Mouse (Mus musculus): Measurements from ENCODE around the gene Wars2. TPM values are rescaled to one million over a fixed set of nuclear protein-coding genes. Genes with fewer than 3 reads are reported as not detected.

Wars2 gene
- 8.6 and 10.9 TPM in 2 replicates for polyA plus RNA-seq (2014; fragmentation: Nextera tagmentation; extraction: Ambion mirVana)

GRCm38 (mm10) chr3:99140940-99141854 is at the start of gene Wars2:
Gene Wars2 (plus strand): TSS chr3:99141068.
- Histone ChIP-seq H3K4me1 (replicated peaks; ENCODE audit: control insufficient read depth, insufficient read depth, low read length) (no peaks in the 10 kb centered on the region), H3K36me3 (ENCODE audit: control insufficient read depth, insufficient read depth, low read length) (no peaks in the 10 kb centered on the region), H3K9me3 (ENCODE audit: control insufficient read depth, low read length) (no peaks in the 10 kb centered on the region), H3K27me3 (replicated peaks; ENCODE audit: control insufficient read depth, insufficient read depth, low read length) (no peaks in the 10 kb centered on the region), H3K4me3 (ENCODE audit: low read depth, low read length) (peak within 1 kb of the TSS; percentile 60), H3K9ac (ENCODE audit: low read length) (peak within 1 kb of the TSS; percentile 52), H3K27ac (ENCODE audit: low read depth) (peak within 1 kb of the TSS; percentile 89), H3K4me2 (ENCODE audit: low read length) (peak within 1 kb of the TSS; percentile 83)
- DNase-seq (ENCODE audit: low spot score) (peak; percentile 93), ATAC-seq (replicated peaks; ENCODE audit: low FRiP score, low TSS enrichment, low read depth) (peak; percentile 100)
- WGBS = under 1% methylated on average over 57 of the region's 57 CpGs

GRCm38 (mm10) chr3:99096816-99097215 is 44.1 kb upstream of the Wars2 start:
- H3K36me3 ChIP-seq (ENCODE audit: control insufficient read depth, insufficient read depth, low read length) = no peaks in the 10 kb centered on the region
- no peak for DNase-seq (ENCODE audit: low spot score)
- no peak overlapping the region for H3K4me2 ChIP-seq (ENCODE audit: low read length)
- no peaks in the 10 kb centered on the region for H3K9me3 ChIP-seq (ENCODE audit: control insufficient read depth, low read length)
- ATAC-seq (replicated peaks; ENCODE audit: low FRiP score, low TSS enrichment, low read depth) = no peak
- no peak overlapping the region for H3K27ac ChIP-seq (ENCODE audit: low read depth)
- no peak overlapping the region for H3K9ac ChIP-seq (ENCODE audit: low read length)
- no peaks in the 10 kb centered on the region for H3K4me1 ChIP-seq (replicated peaks; ENCODE audit: control insufficient read depth, insufficient read depth, low read length)
- WGBS = 70% methylated on average over 3 of the region's 3 CpGs
- H3K27me3 ChIP-seq (replicated peaks; ENCODE audit: control insufficient read depth, insufficient read depth, low read length) = no peaks in the 10 kb centered on the region
- no peak overlapping the region for H3K4me3 ChIP-seq (ENCODE audit: low read depth, low read length)

GRCm38 (mm10) chr3:99110353-99111213 is 30.3 kb upstream of the Wars2 start:
- ATAC-seq (replicated peaks; ENCODE audit: low FRiP score, low TSS enrichment, low read depth) = no peak
- H3K27ac ChIP-seq (ENCODE audit: low read depth) = no peak overlapping the region

GRCm38 (mm10) chr3:99111214-99111608 is 29.7 kb upstream of the Wars2 start:
- no peaks in the 10 kb centered on the region for H3K27me3 ChIP-seq (replicated peaks; ENCODE audit: control insufficient read depth, insufficient read depth, low read length)
- no peaks in the 10 kb centered on the region for H3K36me3 ChIP-seq (ENCODE audit: control insufficient read depth, insufficient read depth, low read length)
- 88% methylated on average over 5 of the region's 5 CpGs for WGBS
- H3K27ac ChIP-seq (ENCODE audit: low read depth) = no peak overlapping the region
- H3K4me3 ChIP-seq (ENCODE audit: low read depth, low read length) = no peak overlapping the region
- ATAC-seq (replicated peaks; ENCODE audit: low FRiP score, low TSS enrichment, low read depth) = no peak
- no peaks in the 10 kb centered on the region for H3K4me1 ChIP-seq (replicated peaks; ENCODE audit: control insufficient read depth, insufficient read depth, low read length)
- no peak overlapping the region for H3K9ac ChIP-seq (ENCODE audit: low read length)
- H3K9me3 ChIP-seq (ENCODE audit: control insufficient read depth, low read length) = no peaks in the 10 kb centered on the region
- H3K4me2 ChIP-seq (ENCODE audit: low read length) = no peak overlapping the region
- DNase-seq (ENCODE audit: low spot score) = no peak

More at GRCm38 (mm10) chr3:99110353-99111213, 30.3 kb upstream of the Wars2 start:
- no peaks in the 10 kb centered on the region for H3K9me3 ChIP-seq (ENCODE audit: control insufficient read depth, low read length)
- no peaks in the 10 kb centered on the region for H3K36me3 ChIP-seq (ENCODE audit: control insufficient read depth, insufficient read depth, low read length)
- H3K9ac ChIP-seq (ENCODE audit: low read length) = no peak overlapping the region
- no peak for DNase-seq (ENCODE audit: low spot score)
- no peaks in the 10 kb centered on the region for H3K4me1 ChIP-seq (replicated peaks; ENCODE audit: control insufficient read depth, insufficient read depth, low read length)
- whole genome bisulfite sequencing = 72% methylated on average over 9 of the region's 9 CpGs
- no peak overlapping the region for H3K4me3 ChIP-seq (ENCODE audit: low read depth, low read length)
- H3K4me2 ChIP-seq (ENCODE audit: low read length) = no peak overlapping the region
- no peaks in the 10 kb centered on the region for H3K27me3 ChIP-seq (replicated peaks; ENCODE audit: control insufficient read depth, insufficient read depth, low read length)

- Histone ChIP-seq H3K9me3 (ENCODE audit: control insufficient read depth, low read length) (no peaks in the 10 kb centered on the region), H3K4me1 (replicated peaks; ENCODE audit: control insufficient read depth, insufficient read depth, low read length) (no peaks in the 10 kb centered on the region), H3K4me3 (ENCODE audit: low read depth, low read length) (no peak overlapping the region), H3K4me2 (ENCODE audit: low read length) (no peak overlapping the region), H3K9ac (ENCODE audit: low read length) (no peak overlapping the region), H3K36me3 (ENCODE audit: control insufficient read depth, insufficient read depth, low read length) (no peaks in the 10 kb centered on the region), H3K27me3 (replicated peaks; ENCODE audit: control insufficient read depth, insufficient read depth, low read length) (no peaks in the 10 kb centered on the region), H3K27ac (ENCODE audit: low read depth) (no peak overlapping the region)
- ATAC-seq (replicated peaks; ENCODE audit: low FRiP score, low TSS enrichment, low read depth) (no peak), DNase-seq (ENCODE audit: low spot score) (no peak)
- WGBS = 86% methylated on average over 7 of the region's 7 CpGs
Observed at GRCm38 (mm10) chr3:99113266-99113837, 27.5 kb upstream of the Wars2 start.

GRCm38 (mm10) chr3:99120942-99121341 is 19.9 kb upstream of the Wars2 start:
- Histone ChIP-seq H3K9ac (ENCODE audit: low read length) (no peak overlapping the region), H3K36me3 (ENCODE audit: control insufficient read depth, insufficient read depth, low read length) (no peaks in the 10 kb centered on the region), H3K4me1 (replicated peaks; ENCODE audit: control insufficient read depth, insufficient read depth, low read length) (no peaks in the 10 kb centered on the region), H3K4me2 (ENCODE audit: low read length) (no peak overlapping the region), H3K27ac (ENCODE audit: low read depth) (no peak overlapping the region), H3K27me3 (replicated peaks; ENCODE audit: control insufficient read depth, insufficient read depth, low read length) (no peaks in the 10 kb centered on the region), H3K9me3 (ENCODE audit: control insufficient read depth, low read length) (no peaks in the 10 kb centered on the region), H3K4me3 (ENCODE audit: low read depth, low read length) (no peak overlapping the region)
- 62% methylated on average over 2 of the region's 2 CpGs for WGBS
- no peak for DNase-seq (ENCODE audit: low spot score)
- no peak for ATAC-seq (replicated peaks; ENCODE audit: low FRiP score, low TSS enrichment, low read depth)

- DNase-seq (ENCODE audit: low spot score) (no peak), ATAC-seq (replicated peaks; ENCODE audit: low FRiP score, low TSS enrichment, low read depth) (no peak)
- Histone ChIP-seq H3K9me3 (ENCODE audit: control insufficient read depth, low read length) (no peaks in the 10 kb centered on the region), H3K4me1 (replicated peaks; ENCODE audit: control insufficient read depth, insufficient read depth, low read length) (no peaks in the 10 kb centered on the region), H3K27ac (ENCODE audit: low read depth) (no peak overlapping the region), H3K36me3 (ENCODE audit: control insufficient read depth, insufficient read depth, low read length) (no peaks in the 10 kb centered on the region), H3K4me2 (ENCODE audit: low read length) (no peak overlapping the region), H3K27me3 (replicated peaks; ENCODE audit: control insufficient read depth, insufficient read depth, low read length) (no peaks in the 10 kb centered on the region), H3K9ac (ENCODE audit: low read length) (no peak overlapping the region), H3K4me3 (ENCODE audit: low read depth, low read length) (no peak overlapping the region)
- WGBS = 72% methylated on average over 1 of the region's 1 CpGs
Observed at GRCm38 (mm10) chr3:99130521-99130920, 10.3 kb upstream of the Wars2 start.

- DNase-seq (ENCODE audit: low spot score) (no peak), ATAC-seq (replicated peaks; ENCODE audit: low FRiP score, low TSS enrichment, low read depth) (no peak)
- no peak overlapping the region for H3K4me2 ChIP-seq (ENCODE audit: low read length)
- 83% methylated on average over 4 of the region's 4 CpGs for WGBS
- no peak overlapping the region for H3K9ac ChIP-seq (ENCODE audit: low read length)
- no peaks in the 10 kb centered on the region for H3K36me3 ChIP-seq (ENCODE audit: control insufficient read depth, insufficient read depth, low read length)
- H3K9me3 ChIP-seq (ENCODE audit: control insufficient read depth, low read length) = no peaks in the 10 kb centered on the region
- H3K27ac ChIP-seq (ENCODE audit: low read depth) = no peak overlapping the region
- no peak overlapping the region for H3K4me3 ChIP-seq (ENCODE audit: low read depth, low read length)
- no peaks in the 10 kb centered on the region for H3K4me1 ChIP-seq (replicated peaks; ENCODE audit: control insufficient read depth, insufficient read depth, low read length)
- no peaks in the 10 kb centered on the region for H3K27me3 ChIP-seq (replicated peaks; ENCODE audit: control insufficient read depth, insufficient read depth, low read length)
Observed at GRCm38 (mm10) chr3:99131973-99132372, 8.9 kb upstream of the Wars2 start.

All from intestine, embryonic 14.5 days (tissue).